ENCODE assay signal across 15 mouse cellular contexts in genomic region chr2:125323347-125323746, GRCm38 (mm10).
DNase-seq lines count a peak whose midpoint lies in the region; ATAC-seq and TF ChIP-seq lines count a peak whose summit lies in the region.
"Had no signal": no experiment of that assay in that cellular context is flagged by ENCODE, and none has a peak within 500 bp of the region (broad histone marks: within the 10 kb centered on the region; RNA-seq: fewer than 3 reads in every experiment).

No protein-coding gene starts in this region.

- 65% methylated on average over 4 of the region's 4 CpGs for WGBS in heart, embryonic 11.5 days (ENCODE audit: insufficient replicate concordance)
- WGBS in limb, embryonic 11.5 days: 30% methylated on average over 4 of the region's 4 CpGs

- no peaks in the 10 kb centered on the region for H3K9me3 ChIP-seq in heart, embryonic 11.5 days (replicated peaks; ENCODE audit: control insufficient read depth, low read length)
- H3K9me3 ChIP-seq in limb, embryonic 11.5 days (ENCODE audit: control insufficient read depth, low read length): no peaks in the 10 kb centered on the region
- H3K9me3 ChIP-seq: hindbrain, embryonic 15.5 days; liver, embryonic 12.5 days; midbrain, embryonic 10.5 days had no signal

- peaks cover 13% of the 10 kb centered on the region; the same call in 1 of the 2 replicates for H3K4me1 ChIP-seq in heart, embryonic 11.5 days (ENCODE audit: control insufficient read depth, insufficient read depth, low read length)
- H3K4me1 ChIP-seq in embryonic fibroblast, embryonic 13.5 days (ENCODE audit: control insufficient read depth, insufficient read depth, low read length): peaks cover 11% of the 10 kb centered on the region
- H3K4me1 ChIP-seq in limb, embryonic 11.5 days (ENCODE audit: control insufficient read depth, insufficient read depth, low read length): peaks cover 5% of the 10 kb centered on the region; the same call in 1 of the 2 replicates
- H3K4me1 ChIP-seq: hindbrain, embryonic 15.5 days; liver, embryonic 12.5 days had no signal

- TF ChIP-seq POLR2A in embryonic fibroblast, embryonic 13.5 days (IDR thresholded peaks at IDR 0.05; ENCODE audit: low read depth, low read length): no peak

- 0 out of 2 replicates have a peak overlapping the region, but pooled peaks have one; percentile 22 for H3K27ac ChIP-seq in heart, embryonic 11.5 days (ENCODE audit: low read depth, low read length)
- H3K27ac ChIP-seq in embryonic fibroblast, embryonic 13.5 days (ENCODE audit: insufficient read depth, low read length): peak overlapping the region; percentile 65
- no peak overlapping the region for H3K27ac ChIP-seq in limb, embryonic 11.5 days (replicated peaks; ENCODE audit: low read depth, low read length)
- H3K27ac ChIP-seq: heart, adult 2 months; hindbrain, embryonic 15.5 days; liver, embryonic 12.5 days; midbrain, embryonic 10.5 days had no signal

- H3K9ac ChIP-seq in heart, embryonic 11.5 days (ENCODE audit: low read depth, low read length): no peak overlapping the region
- no peak overlapping the region for H3K9ac ChIP-seq in limb, embryonic 11.5 days (ENCODE audit: low read length)
- H3K9ac ChIP-seq: hindbrain, embryonic 15.5 days; liver, embryonic 12.5 days had no signal

- intact Hi-C loops in heart, postnatal 14 days (cut with DNase I): loop anchor here (5.0 kb wide), 1 partner anchor 61 kb away; no protein-coding TSS in a partner anchor

- no peaks in the 10 kb centered on the region for H3K36me3 ChIP-seq in heart, embryonic 11.5 days (ENCODE audit: control insufficient read depth, insufficient read depth, low read length)
- no peaks in the 10 kb centered on the region for H3K36me3 ChIP-seq in limb, embryonic 11.5 days (ENCODE audit: control insufficient read depth, insufficient read depth, low read length)
- H3K36me3 ChIP-seq: liver, embryonic 12.5 days had no signal

- no peak for ATAC-seq in heart, embryonic 11.5 days (replicated peaks; ENCODE audit: insufficient number of reproducible peaks, low FRiP score, low TSS enrichment)
- no peak for ATAC-seq in limb, embryonic 11.5 days (ENCODE audit: insufficient number of reproducible peaks, low FRiP score, low TSS enrichment, low read depth)
- ATAC-seq: forebrain, embryonic 14.5 days; liver, embryonic 12.5 days had no signal

- no peak overlapping the region for H3K4me3 ChIP-seq in heart, embryonic 11.5 days (ENCODE audit: low read depth, low read length)
- no peak overlapping the region for H3K4me3 ChIP-seq in embryonic fibroblast, embryonic 13.5 days (ENCODE audit: insufficient read depth, low read length)
- H3K4me3 ChIP-seq in limb, embryonic 11.5 days (ENCODE audit: low read depth, low read length): no peak overlapping the region
- H3K4me3 ChIP-seq: heart, adult 2 months; hindbrain, embryonic 15.5 days; liver, embryonic 12.5 days; midbrain, embryonic 10.5 days had no signal

- no peak overlapping the region for H3K4me2 ChIP-seq in heart, embryonic 11.5 days
- H3K4me2 ChIP-seq in limb, embryonic 11.5 days (ENCODE audit: low read depth, severe bottlenecking): no peak overlapping the region
- H3K4me2 ChIP-seq: hindbrain, embryonic 15.5 days; liver, embryonic 12.5 days had no signal

- H3K27me3 ChIP-seq in heart, embryonic 11.5 days (ENCODE audit: control insufficient read depth, insufficient read depth, low read length): no peaks in the 10 kb centered on the region
- H3K27me3 ChIP-seq in limb, embryonic 11.5 days (ENCODE audit: control insufficient read depth, insufficient read depth, low read length): no peaks in the 10 kb centered on the region
- H3K27me3 ChIP-seq: hindbrain, embryonic 15.5 days; liver, embryonic 12.5 days had no signal

- TF ChIP-seq CTCF in embryonic fibroblast, embryonic 13.5 days (IDR thresholded peaks at IDR 0.05; ENCODE audit: borderline replicate concordance, insufficient read depth, low read length): no peak

- DNase-seq in heart, postnatal 14 days: no peak
- peak; percentile 67 for DNase-seq in embryo, embryonic 10 days (ENCODE audit: low spot score)
- peak; percentile 25 for DNase-seq in limb, embryonic 11.5 days (ENCODE audit: low spot score)
- DNase-seq in layer of hippocampus, adult 9-10 months (ENCODE audit: low spot score): no peak
- DNase-seq in thymus, postnatal 0 days (ENCODE audit: low spot score): no peak
- DNase-seq in c-Kit-positive CD71-positive TER-119-positive erythroid progenitor cells, embryonic 14.5 days (ENCODE audit: low spot score): no peak
- DNase-seq: cerebellum, adult 2 months; heart, adult 2 months; thymus, postnatal 4 days had no signal

Comparison
In these comparisons a context has a peak if more than half of its experiments do, and no peak if none do; other contexts are left out.
1. DNase-seq: peak in embryo, embryonic 10 days (single experiment) and limb, embryonic 11.5 days (single experiment); none in heart, postnatal 14 days (0 of 2), layer of hippocampus, adult 9-10 months (single experiment), thymus, postnatal 0 days (single experiment) and c-Kit-positive CD71-positive TER-119-positive erythroid progenitor cells, embryonic 14.5 days (single experiment).